Mouse (Mus musculus): ENCODE results near the gene Coro2b.

DNA sequence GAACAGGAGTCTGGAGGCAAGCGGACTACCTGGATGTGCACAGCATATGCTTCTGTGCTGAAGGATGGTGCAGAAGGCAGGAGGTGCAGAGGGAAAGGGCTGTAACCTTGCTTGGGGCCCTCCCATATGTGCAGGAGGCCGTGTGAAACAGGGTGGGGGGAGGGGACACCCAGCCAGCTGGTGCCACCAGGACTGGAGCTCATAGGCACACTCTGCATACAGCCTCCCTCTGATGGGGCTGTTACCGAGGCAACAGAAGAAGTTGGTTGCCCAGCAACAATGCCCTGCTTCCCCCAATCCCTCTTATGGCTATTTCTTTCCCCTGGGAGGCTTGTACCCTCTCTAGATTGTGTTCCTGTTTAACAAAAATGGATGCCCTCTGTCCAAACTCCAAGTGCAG is 17.8 kb upstream of the Coro2b start:
- TF ChIP-seq POLR2A (IDR thresholded peaks at IDR 0.05; ENCODE audit: insufficient read depth, low read depth, low read length) (0 out of 2 replicates have a peak, but pooled peaks have one; percentile 22), CTCF (IDR thresholded peaks at IDR 0.05; ENCODE audit: insufficient read depth, low read depth, low read length) (no peak)

Data from olfactory bulb, adult 2 months (tissue).